In genomic region chr10:79573611-79574010, GRCm38 (mm10) we compare ENCODE assay signal across 25 mouse cellular contexts. TPM values are rescaled to one million over a fixed set of nuclear protein-coding genes. Genes with fewer than 3 reads are reported as not detected.
DNase-seq lines count a peak whose midpoint lies in the region; ATAC-seq and TF ChIP-seq lines count a peak whose summit lies in the region.
"Had no signal": no experiment of that assay in that cellular context is flagged by ENCODE, and none has a peak within 500 bp of the region (broad histone marks: within the 10 kb centered on the region; RNA-seq: fewer than 3 reads in every experiment).

No protein-coding gene starts in this region.

- no peak overlapping the region for H3K4me2 ChIP-seq in liver, postnatal 0 days (ENCODE audit: low read depth, low read length)
- H3K4me2 ChIP-seq: embryonic facial prominence, embryonic 12.5 days; heart, embryonic 12.5 days; hindbrain, embryonic 12.5 days had no signal

- ATAC-seq in liver, postnatal 0 days: no peak
- ATAC-seq: forebrain, embryonic 14.5 days; hindbrain, embryonic 16.5 days; inflammation-experienced regulatory T-cells, adult 6 months had no signal

- no peak for TF ChIP-seq CTCF in liver, postnatal 0 days (IDR thresholded peaks at IDR 0.05; ENCODE audit: low read depth)

- H3K36me3 ChIP-seq in liver, postnatal 0 days (replicated peaks; ENCODE audit: insufficient read depth, low read length): no peaks in the 10 kb centered on the region
- H3K36me3 ChIP-seq: embryonic facial prominence, embryonic 12.5 days; heart, embryonic 12.5 days; hindbrain, embryonic 12.5 days had no signal

- TF ChIP-seq EP300 in liver, postnatal 0 days (IDR thresholded peaks at IDR 0.05; ENCODE audit: low read depth): no peak

- H3K9me3 ChIP-seq in liver, postnatal 0 days (ENCODE audit: low read length): no peaks in the 10 kb centered on the region
- H3K9me3 ChIP-seq: embryonic facial prominence, embryonic 12.5 days had no signal

- H3K9ac ChIP-seq in liver, postnatal 0 days (replicated peaks): no peak overlapping the region
- H3K9ac ChIP-seq: embryonic facial prominence, embryonic 12.5 days; heart, embryonic 12.5 days; hindbrain, embryonic 12.5 days had no signal

- H3K27ac ChIP-seq in liver, postnatal 0 days (ENCODE audit: low read depth): no peak overlapping the region
- H3K27ac ChIP-seq: embryonic facial prominence, embryonic 12.5 days; gastrocnemius, adult 2 months; heart, adult 2 months; hindbrain, embryonic 12.5 days had no signal

- H3K27me3 ChIP-seq in liver, postnatal 0 days (ENCODE audit: insufficient read depth, low read length): no peaks in the 10 kb centered on the region
- H3K27me3 ChIP-seq: embryonic facial prominence, embryonic 12.5 days; heart, embryonic 12.5 days; hindbrain, embryonic 12.5 days had no signal

- 78% methylated on average over 6 of the region's 6 CpGs for WGBS in liver, postnatal 0 days (ENCODE audit: insufficient replicate concordance)

- peak; percentile 75 for DNase-seq in heart, adult 11 months
- DNase-seq in heart, postnatal 25 days (ENCODE audit: low spot score): no peak
- DNase-seq in liver, postnatal 0 days: peak; percentile 10
- no peak for DNase-seq in liver
- peak; percentile 11 for DNase-seq in urinary bladder, adult 2 months (ENCODE audit: low spot score)
- no peak for DNase-seq in urinary bladder, postnatal 14 days (ENCODE audit: low spot score)
- DNase-seq in cerebellum, adult 11-12 months: no peak
- DNase-seq: adrenal gland, postnatal 25 days; cerebellum, adult 8-10 months; cerebellum, postnatal 14 days; embryo, embryonic 11 days; heart, postnatal 4 days had no signal

- H3K4me3 ChIP-seq in liver, postnatal 0 days (ENCODE audit: low read depth, low read length): no peak overlapping the region
- H3K4me3 ChIP-seq: embryonic facial prominence, embryonic 12.5 days; gastrocnemius, adult 2 months; heart, adult 2 months; heart, embryonic 12.5 days; hindbrain, embryonic 12.5 days had no signal

- H3K4me1 ChIP-seq in liver, postnatal 0 days (ENCODE audit: insufficient read depth): no peaks in the 10 kb centered on the region
- H3K4me1 ChIP-seq: embryonic facial prominence, embryonic 12.5 days; heart, embryonic 12.5 days; hindbrain, embryonic 12.5 days had no signal

- intact Hi-C loops in heart, postnatal 25 days (cut with DNase I): no loop called here

RNA-seq across cellular contexts. Expression of gene Theg, which starts 13.5 kb away (rescaled TPM):
- not detected for total RNA-seq in heart, postnatal 25 days (2021)
- not detected in 2 replicates for polyA plus RNA-seq in liver, postnatal 0 days (2015; fragmentation: Nextera tagmentation; extraction: Ambion mirVana)
- not detected in 2 replicates for polyA plus RNA-seq in urinary bladder, adult 2 months (2012; rRNA removed)
- total RNA-seq: adrenal gland, adult 2 months; adrenal gland, postnatal 25 days; common myeloid progenitor, adult 5-6 weeks; ES-E14; gastrocnemius, adult 2 months; gastrocnemius, postnatal 4 days; heart, adult 2 months; heart, postnatal 4 days had no signal
- polyA plus RNA-seq: adrenal gland, adult 2 months; embryonic facial prominence, embryonic 12.5 days; forebrain, embryonic 14.5 days; heart, embryonic 12.5 days; heart, embryonic 16.5 days; hindbrain, embryonic 12.5 days; hindbrain, embryonic 16.5 days; inflammation-experienced regulatory T-cells, adult 6 months had no signal

RNA-seq across cellular contexts. Expression of gene Mier2, which starts 18.6 kb away (rescaled TPM):
- total RNA-seq in heart, postnatal 25 days (2021): 10 to 100 TPM; 12.2 to 12.3 TPM
- 8.6 and 9.0 TPM in 2 replicates for polyA plus RNA-seq in liver, postnatal 0 days (2015; fragmentation: Nextera tagmentation; extraction: Ambion mirVana)
- polyA plus RNA-seq in urinary bladder, adult 2 months (2012; rRNA removed): 54.3 and 59.5 TPM in 2 replicates

RNA-seq across cellular contexts. Expression of gene Plpp2, which starts 40.0 kb away (rescaled TPM):
- total RNA-seq in heart, postnatal 25 days (2021): 1 to 10 TPM; 2.7 to 2.9 TPM
- 32.7 and 38.8 TPM in 2 replicates for polyA plus RNA-seq in liver, postnatal 0 days (2015; fragmentation: Nextera tagmentation; extraction: Ambion mirVana)
- 21.5 and 29.1 TPM in 2 replicates for polyA plus RNA-seq in urinary bladder, adult 2 months (2012; rRNA removed)

RNA-seq across cellular contexts. Expression of gene C2cd4c, which starts 40.2 kb away (rescaled TPM):
- not detected for total RNA-seq in heart, postnatal 25 days (2021)
- polyA plus RNA-seq in liver, postnatal 0 days (2015; fragmentation: Nextera tagmentation; extraction: Ambion mirVana): not detected in 2 replicates
- 0.04 and 0.06 TPM in 2 replicates for polyA plus RNA-seq in urinary bladder, adult 2 months (2012; rRNA removed)
- total RNA-seq: common myeloid progenitor, adult 5-6 weeks had no signal
- polyA plus RNA-seq: heart, embryonic 12.5 days; heart, embryonic 16.5 days; inflammation-experienced regulatory T-cells, adult 6 months had no signal

Comparison
In these comparisons a context has a peak if more than half of its experiments do, and no peak if none do; other contexts are left out.
1. DNase-seq: peak in heart, adult 11 months (single experiment), liver, postnatal 0 days (single experiment) and urinary bladder, adult 2 months (single experiment); none in heart, postnatal 25 days (single experiment), liver (single experiment), urinary bladder, postnatal 14 days (single experiment) and cerebellum, adult 11-12 months (single experiment).